Mouse (Mus musculus) adrenal gland, postnatal 0 days (tissue): ENCODE results near the gene Pcbp1. TPM values are rescaled to one million over a fixed set of nuclear protein-coding genes. Genes with fewer than 3 reads are reported as not detected.

Experiments
- microRNA-seq: library from miRNA; unstranded; fragments of <30 nt; microRNA quantifications from one replicate; pipeline ENCODE4, GENCODE M21; 2016; ENCODE audit warnings: borderline replicate concordance; ENCODE audit not compliant: insufficient number of aligned reads
- polyA plus RNA-seq: library from polyadenylated mRNA; unstranded; fragments of >200 nt; fragmentation: Nextera tagmentation; extraction: Ambion mirVana; gene quantifications from 2 replicates; pipeline ENCODE4 v1.2.1, GENCODE M21; 2015

Pcbp1 gene
- polyA plus RNA-seq: 283 and 364 TPM in 2 replicates

GRCm38 (mm10) chr6:86526032-86526960, at the start of gene Pcbp1:
TSS of gene Pcbp1 (minus strand) at chr6:86526321.

Small RNA genes lying within 50 kb of the gene (microRNA-seq; reads per million reads assigned to microRNA genes)
- gene Gm22184: not detected

Other genes with a start within 250 kb of the Pcbp1 start
- gene Fam136a, start 160.7 kb downstream of the Pcbp1 start, polyA plus RNA-seq: 203 and 239 TPM in 2 replicates
- 784 and 796 TPM in 2 replicates for gene Snrpg, start 155.0 kb downstream of the Pcbp1 start, polyA plus RNA-seq
- gene Pcyox1, start 129.2 kb downstream of the Pcbp1 start, polyA plus RNA-seq: 81.1 and 146 TPM in 2 replicates
- gene Tia1, start 122.1 kb downstream of the Pcbp1 start, polyA plus RNA-seq: 52.7 and 80.3 TPM in 2 replicates
- not detected in 2 replicates for gene Gm44790, start 99.7 kb downstream of the Pcbp1 start, polyA plus RNA-seq
- 22.9 and 25.9 TPM in 2 replicates for gene C87436, start 87.9 kb downstream of the Pcbp1 start, polyA plus RNA-seq
- gene Asprv1, start 101.8 kb upstream of the Pcbp1 start, polyA plus RNA-seq: 2.1 and 6.1 TPM in 2 replicates
- 5.6 and 7.1 TPM in 2 replicates for gene Mxd1, start 142.8 kb upstream of the Pcbp1 start, polyA plus RNA-seq
- 150 and 183 TPM in 2 replicates for gene Snrnp27, start 158.2 kb upstream of the Pcbp1 start, polyA plus RNA-seq
- 15.3 and 21.2 TPM in 2 replicates for gene Gmcl1, start 207.1 kb upstream of the Pcbp1 start, polyA plus RNA-seq